Mouse (Mus musculus) myocyte (in vitro differentiated cells): ENCODE measurements around the gene Gm21719.
"Not testable (repeated sequence)": the region's sequence is repeated elsewhere in the genome, so short reads cannot be mapped to it uniquely, and the experiment has no call there.

Experiments used
- E2F4 ChIP-seq: IDR thresholded peaks from one replicate; pipeline ENCODE4 v1.6.1; 2011; ENCODE audit warnings: mild to moderate bottlenecking, control low read depth, moderate library complexity; ENCODE audit not compliant: insufficient read depth
- MAX ChIP-seq: IDR thresholded peaks from one replicate; pipeline ENCODE4 v1.6.1; 2011; ENCODE audit warnings: low read depth, mild to moderate bottlenecking, control low read depth
- MYOD1 ChIP-seq, 3 experiments: IDR thresholded peaks; one replicate each; pipeline ENCODE4 v1.6.1; 2011; ENCODE audit warnings: control low read depth in 2 of 3, low read depth in 2 of 3, mild to moderate bottlenecking in 2 of 3, moderate library complexity in 1 of 3; ENCODE audit not compliant: insufficient read length in 2 of 3, control insufficient read depth in 1 of 3
- POLR2A ChIP-seq: IDR thresholded peaks from one replicate; pipeline ENCODE4 v1.6.1; 2011; ENCODE audit warnings: low read depth, mild to moderate bottlenecking, control low read depth, moderate library complexity; ENCODE audit not compliant: insufficient read length

- TF ChIP-seq POLR2A; MAX; E2F4; MYOD1 (IDR thresholded peaks at IDR 0.05; ENCODE audit: control insufficient read depth in 1 of 3, insufficient read length in 2 of 3, low read depth in 2 of 3): not testable (repeated sequence)
Measured at GRCm38 (mm10) chrY:6682772-6683171, at the start of gene Gm21719.
